Mouse (Mus musculus) urinary bladder, postnatal 25 days (tissue): ENCODE results near the gene Vav1.
"Not testable (repeated sequence)": the region's sequence is repeated elsewhere in the genome, so short reads cannot be mapped to it uniquely, and the experiment has no call there.

ENCODE experiments used
- DNase-seq: peaks from one replicate; pipeline ENCODE4 v3.0.0; 2022; ENCODE audit warnings: low spot score

Gene Vav1

GRCm38 (mm10) chr17:57280411-57280810 is 1.5 kb downstream of the Vav1 start:
- DNase-seq = no peak

GRCm38 (mm10) chr17:57283906-57284305 is 5.0 kb downstream of the Vav1 start:
- DNase-seq = no peak

GRCm38 (mm10) chr17:57285077-57285476 is 6.2 kb downstream of the Vav1 start:
- no peak for DNase-seq

GRCm38 (mm10) chr17:57286718-57287355 is 7.9 kb downstream of the Vav1 start:
- DNase-seq = no peak

GRCm38 (mm10) chr17:57289252-57289651 is 10.4 kb downstream of the Vav1 start:
- no peak for DNase-seq

GRCm38 (mm10) chr17:57290001-57290670 is 11.2 kb downstream of the Vav1 start:
- no peak for DNase-seq

- no peak for DNase-seq
These were observed 11.8 kb downstream of the Vav1 start for GRCm38 (mm10) chr17:57290671-57291055.

- DNase-seq = no peak
These were observed 13.4 kb downstream of the Vav1 start for GRCm38 (mm10) chr17:57292302-57292701.

GRCm38 (mm10) chr17:57292968-57293367 is 14.1 kb downstream of the Vav1 start:
- DNase-seq = no peak

- no peak for DNase-seq
These were observed 17.0 kb downstream of the Vav1 start for GRCm38 (mm10) chr17:57295935-57296334.

GRCm38 (mm10) chr17:57297040-57297439 is 18.1 kb downstream of the Vav1 start:
- no peak for DNase-seq

GRCm38 (mm10) chr17:57305593-57305992 is 26.7 kb downstream of the Vav1 start:
- DNase-seq = no peak

- no peak for DNase-seq
These were observed 28.2 kb downstream of the Vav1 start for GRCm38 (mm10) chr17:57307074-57307473.

GRCm38 (mm10) chr17:57311801-57312200 is 32.9 kb downstream of the Vav1 start:
- no peak for DNase-seq

- DNase-seq = no peak
These were observed 48.7 kb downstream of the Vav1 start for GRCm38 (mm10) chr17:57327615-57328014.

GRCm38 (mm10) chr17:57328944-57329343 is 50.0 kb downstream of the Vav1 start:
- DNase-seq = no peak

GRCm38 (mm10) chr17:57330993-57331392 is 52.1 kb downstream of the Vav1 start:
- DNase-seq = no peak

- DNase-seq = no peak
These were observed 53.3 kb downstream of the Vav1 start for GRCm38 (mm10) chr17:57332241-57332640.

GRCm38 (mm10) chr17:57334001-57334760 is 55.3 kb downstream of the Vav1 start:
- no peak for DNase-seq

GRCm38 (mm10) chr17:57334761-57335150 is 55.9 kb downstream of the Vav1 start:
- DNase-seq = peak; percentile 89

- DNase-seq = not testable (repeated sequence)
These were observed 56.3 kb downstream of the Vav1 start for GRCm38 (mm10) chr17:57335194-57335593.

GRCm38 (mm10) chr17:57335673-57336303 is 56.9 kb downstream of the Vav1 start:
- peak; percentile 85 for DNase-seq

- no peak for DNase-seq
These were observed 59.1 kb downstream of the Vav1 start for GRCm38 (mm10) chr17:57337996-57338395.
